Mouse (Mus musculus) CH12.LX (cell line): ENCODE measurements around the gene Map3k14.

Source experiments
- CTCF ChIP-seq, 2 experiments: IDR thresholded peaks in 1 of 2; conservative IDR thresholded peaks in 1 of 2; 2 replicates each; pipeline ENCODE4 v1.5.1; 2011 to 2012; ENCODE audit warnings: low read depth in 2 of 2, low read length in 2 of 2, improper control_type of control experiment in 1 of 2, inconsistent platforms in 1 of 2, mild to moderate bottlenecking in 1 of 2, moderate library complexity in 1 of 2
- E2F4 ChIP-seq: IDR thresholded peaks from 2 replicates; pipeline ENCODE4 v1.6.1; 2011; ENCODE audit warnings: low read depth, low read length, improper control_type of control experiment; ENCODE audit not compliant: insufficient replicate concordance
- MEF2A ChIP-seq: IDR thresholded peaks from 2 replicates; pipeline ENCODE4 v1.6.1; 2014; ENCODE audit warnings: low read depth, mild to moderate bottlenecking, inconsistent platforms, low read length, improper control_type of control experiment, borderline replicate concordance
- SMC3 ChIP-seq: IDR thresholded peaks from 2 replicates; pipeline ENCODE4 v1.6.1; 2011; ENCODE audit warnings: low read depth, low read length, improper control_type of control experiment
- UBTF ChIP-seq: IDR thresholded peaks from 2 replicates; pipeline ENCODE4 v1.6.1; 2012; ENCODE audit warnings: low read depth, mild to moderate bottlenecking, inconsistent platforms, low read length, improper control_type of control experiment, moderate library complexity

GRCm38 (mm10) chr11:103210291-103210690 is 57.0 kb downstream of the Map3k14 start:
- no peak for TF ChIP-seq SMC3
- TF ChIP-seq UBTF: no peak
- no peak for TF ChIP-seq MEF2A
- no peak for TF ChIP-seq E2F4
- no peak for TF ChIP-seq CTCF (conservative IDR thresholded peaks at IDR 0.05 in 1 of 2, IDR thresholded peaks at IDR 0.05 in 1 of 2; ENCODE audit: low read depth in 2 of 2, low read length in 2 of 2)
